Mouse (Mus musculus) ovary, postnatal 14 days (tissue): ENCODE measurements around the gene 2210408I21Rik.

Experiments
- DNase-seq: peaks from one replicate; pipeline ENCODE4 v3.0.0; 2022; ENCODE audit warnings: low spot score

The 2210408I21Rik gene

DNA sequence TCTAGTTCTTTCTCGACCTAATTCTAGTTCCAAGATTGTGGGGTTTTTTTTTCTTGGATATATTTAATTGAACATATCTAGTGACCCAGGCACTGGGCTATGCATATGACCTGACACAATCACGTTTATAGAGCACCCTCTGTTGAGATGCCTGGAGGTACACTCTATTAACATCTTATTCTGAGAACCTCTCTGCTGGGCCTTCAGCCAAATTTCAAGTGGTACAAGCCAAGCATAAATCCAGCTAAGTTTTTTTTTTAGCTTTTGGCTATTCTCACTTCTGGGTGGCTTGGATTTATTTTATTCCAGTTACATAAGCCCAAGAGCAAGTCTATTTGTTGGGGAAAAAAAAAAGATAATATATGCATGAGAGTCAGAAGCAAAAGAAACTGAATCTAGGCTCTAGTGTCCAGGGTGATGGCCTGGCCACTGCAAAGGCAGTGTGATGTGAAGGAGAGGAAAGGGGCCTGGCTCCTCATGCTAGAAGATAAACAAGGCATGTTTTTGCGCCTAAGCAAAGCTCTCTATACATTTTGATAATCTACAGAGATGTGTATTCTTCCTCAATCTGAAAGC lies 139.9 kb downstream of the 2210408I21Rik start:
- no peak for DNase-seq

DNA sequence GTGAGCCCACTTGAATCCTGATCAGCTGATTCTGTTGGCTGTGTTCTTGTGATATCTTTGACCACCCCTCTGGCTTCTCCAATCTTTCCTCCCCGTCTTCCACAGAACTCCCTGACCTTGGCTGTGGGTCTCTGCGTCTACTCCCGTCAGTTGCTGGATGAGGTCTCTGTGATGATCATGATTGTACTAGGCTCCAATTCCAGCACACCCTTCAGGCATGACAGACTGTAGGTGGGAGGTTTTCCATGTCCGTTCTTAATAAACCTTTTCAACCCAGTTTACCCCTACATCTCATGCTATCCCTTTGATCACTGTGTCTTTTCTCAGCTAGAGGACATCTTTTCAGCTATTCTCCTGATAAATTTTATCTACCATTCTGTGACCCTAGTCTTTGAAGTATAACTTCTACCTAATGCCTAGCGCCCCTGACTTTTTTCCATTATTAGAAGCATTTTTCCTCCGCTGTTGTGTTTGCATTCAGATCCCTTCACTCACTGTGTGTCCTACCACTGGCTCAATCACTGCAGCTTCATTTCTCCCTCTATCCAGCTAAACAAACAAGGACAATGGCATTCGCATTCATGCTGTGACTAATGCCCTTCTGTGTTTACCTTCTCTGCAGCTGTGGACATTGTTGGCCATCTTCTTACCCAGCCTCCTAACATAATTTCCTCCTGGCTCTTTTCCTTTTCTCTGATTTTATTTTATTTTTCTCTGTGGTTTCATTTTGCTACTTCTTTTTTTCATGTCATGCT lies 143.5 kb downstream of the 2210408I21Rik start:
- DNase-seq = no peak

- no peak for DNase-seq
These were observed 160.2 kb downstream of the 2210408I21Rik start for GRCm38 (mm10) chr13:77295519-77295918.

- no peak for DNase-seq
These were observed 188.8 kb downstream of the 2210408I21Rik start for GRCm38 (mm10) chr13:77324101-77324500.

- DNase-seq = no peak
These were observed 191.0 kb downstream of the 2210408I21Rik start for GRCm38 (mm10) chr13:77326174-77326959.

DNA sequence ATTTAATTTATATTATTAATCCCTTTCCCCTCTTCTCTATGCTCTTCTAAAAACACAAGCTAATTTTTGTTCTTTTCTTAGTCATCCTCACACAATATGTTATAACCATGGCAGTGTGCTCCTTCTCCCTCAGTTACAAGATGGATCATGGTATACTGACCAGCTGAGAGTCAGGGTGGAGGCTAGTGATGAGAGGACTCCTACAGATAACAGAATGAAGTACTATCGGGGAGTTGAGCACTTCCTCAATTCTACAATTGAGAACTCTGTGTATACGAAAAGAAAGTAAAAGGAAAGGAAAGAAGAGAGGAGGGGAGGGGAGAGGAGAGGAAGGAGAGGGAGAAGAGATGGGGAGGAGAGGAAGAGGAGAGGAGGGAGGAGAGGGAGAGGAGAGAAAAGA lies 206.8 kb downstream of the 2210408I21Rik start:
- no peak for DNase-seq

- DNase-seq = no peak
These were observed 250.2 kb downstream of the 2210408I21Rik start for GRCm38 (mm10) chr13:77385448-77385970.

DNA sequence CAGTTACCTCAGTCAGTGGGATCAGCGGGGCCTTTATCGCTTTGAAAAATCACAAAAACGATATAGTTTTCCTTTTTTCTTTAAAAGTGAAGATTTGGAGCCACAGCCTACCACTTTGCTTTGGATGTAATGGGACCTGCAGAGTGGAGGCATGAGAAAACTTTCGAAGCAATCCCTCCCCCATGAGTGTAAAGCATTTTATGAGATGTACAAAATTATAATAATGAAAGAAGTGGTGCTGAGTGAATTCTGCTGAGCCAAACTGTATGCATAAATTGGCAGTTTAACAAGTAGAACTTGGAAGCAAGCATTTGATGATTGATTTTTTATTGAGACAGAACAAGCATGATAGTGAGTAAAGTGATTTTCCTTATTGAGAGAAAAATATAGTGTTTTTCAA lies 250.7 kb downstream of the 2210408I21Rik start:
- no peak for DNase-seq

- DNase-seq = no peak
These were observed 252.8 kb downstream of the 2210408I21Rik start for GRCm38 (mm10) chr13:77388148-77388547.

GRCm38 (mm10) chr13:77389209-77389608 lies 253.9 kb downstream of the 2210408I21Rik start:
- no peak for DNase-seq

GRCm38 (mm10) chr13:77396374-77396773 lies 261.0 kb downstream of the 2210408I21Rik start:
- DNase-seq = no peak

DNA sequence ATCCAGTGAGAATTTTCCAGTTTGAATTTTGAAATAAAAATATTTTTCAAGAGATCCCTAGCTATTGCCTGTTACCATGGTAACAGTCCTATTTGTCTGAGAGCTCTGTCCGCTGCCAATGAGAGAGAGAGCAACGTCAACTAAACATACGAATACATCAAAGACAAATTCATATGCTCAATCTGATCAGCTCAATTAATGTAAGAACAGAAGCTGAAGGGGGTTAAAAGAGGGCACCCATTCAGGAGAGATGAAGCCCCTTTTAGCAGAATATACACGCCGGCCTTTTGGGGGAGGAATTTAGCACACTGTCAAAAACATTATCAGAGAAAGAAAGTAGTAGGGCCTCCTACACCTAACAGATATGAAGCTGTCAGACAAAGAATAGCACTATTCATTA lies 261.6 kb downstream of the 2210408I21Rik start:
- DNase-seq = no peak

DNA sequence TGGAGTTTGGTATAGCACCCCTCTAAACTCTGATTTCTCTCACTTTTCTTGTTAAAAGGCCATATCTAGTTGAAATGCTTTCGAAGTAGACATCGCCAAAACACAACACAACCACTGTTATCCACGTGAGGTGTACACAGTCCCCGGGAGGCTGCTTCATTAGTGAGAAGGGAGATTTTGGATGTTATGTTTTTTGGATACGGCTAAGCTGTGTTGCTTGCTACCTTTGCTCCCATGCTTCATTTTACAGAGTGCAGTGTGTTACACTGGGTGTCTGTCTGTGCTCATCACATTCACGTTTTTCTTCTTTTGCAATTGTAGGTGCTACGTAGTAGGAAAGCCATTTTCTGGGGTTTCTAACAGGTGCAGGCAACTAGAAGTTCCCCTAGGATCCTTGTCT lies 262.3 kb downstream of the 2210408I21Rik start:
- no peak for DNase-seq

DNA sequence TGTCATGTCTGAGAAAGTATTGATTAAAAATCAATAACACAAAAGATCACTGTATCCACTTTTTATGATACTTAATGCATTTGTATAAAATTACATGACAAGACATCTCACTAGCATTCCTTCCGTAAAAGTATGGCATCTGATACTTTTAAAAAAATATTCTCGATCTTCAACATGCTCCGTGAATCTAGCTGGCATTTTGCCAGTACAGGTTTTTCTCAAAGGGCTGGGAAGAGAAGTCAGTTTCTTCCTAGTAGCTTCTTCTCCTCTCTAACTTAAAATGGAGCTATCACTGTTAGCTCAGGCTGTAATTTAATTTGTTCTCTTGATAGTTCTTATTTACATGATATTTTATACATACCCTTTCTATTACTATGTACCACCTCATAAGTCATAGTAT lies 263.1 kb downstream of the 2210408I21Rik start:
- DNase-seq = no peak

GRCm38 (mm10) chr13:77400762-77401161 lies 265.4 kb downstream of the 2210408I21Rik start:
- no peak for DNase-seq

GRCm38 (mm10) chr13:77408530-77408929 lies 273.2 kb downstream of the 2210408I21Rik start:
- DNase-seq = no peak

GRCm38 (mm10) chr13:77409804-77410203 lies 274.5 kb downstream of the 2210408I21Rik start:
- no peak for DNase-seq

DNA sequence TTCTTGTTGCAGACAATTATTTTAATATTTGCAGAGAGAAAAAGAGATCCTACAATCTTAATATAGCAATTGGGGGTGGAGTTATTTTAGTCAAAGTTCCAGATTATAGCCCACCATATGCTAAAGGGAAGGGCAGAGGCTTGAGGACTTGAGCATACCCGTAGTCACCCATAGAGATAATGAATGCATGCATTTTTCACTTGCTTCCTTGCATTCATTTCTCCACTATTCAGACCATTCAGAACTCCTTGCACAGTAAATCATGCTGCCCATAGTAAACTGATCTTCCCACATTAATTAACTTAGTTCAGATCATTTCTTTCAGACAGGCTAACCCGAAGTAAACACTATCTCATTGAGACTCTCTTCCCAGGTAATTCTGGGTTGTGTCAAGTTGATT lies 277.5 kb downstream of the 2210408I21Rik start:
- no peak for DNase-seq

DNA sequence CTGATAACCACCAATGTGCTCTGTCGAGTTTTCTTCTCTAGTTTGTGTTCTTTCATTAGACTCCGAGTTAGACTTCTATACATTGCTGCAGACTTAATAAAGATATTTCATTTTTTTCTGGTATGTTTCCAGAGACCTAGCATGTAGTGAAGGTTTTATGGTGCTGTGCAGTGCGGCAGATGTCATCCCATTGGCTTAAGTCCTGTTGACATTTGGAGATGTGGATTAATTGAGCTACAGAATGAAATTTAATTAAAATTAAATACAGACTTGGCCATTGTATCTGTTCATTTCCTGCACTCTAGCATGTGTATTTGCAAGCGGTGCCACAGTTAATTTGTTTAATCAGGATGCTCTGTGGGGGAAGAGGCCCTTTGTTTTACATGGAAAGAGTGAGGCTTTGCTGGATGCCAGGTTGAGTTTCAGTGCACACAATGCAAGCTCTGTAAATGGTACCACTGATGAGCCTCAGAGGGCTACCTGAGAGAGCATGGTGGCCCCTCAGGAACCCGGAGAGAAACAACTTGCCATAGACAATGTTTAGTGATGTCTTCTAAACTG lies 314.7 kb downstream of the 2210408I21Rik start:
- no peak for DNase-seq

- DNase-seq = no peak
These were observed 334.8 kb downstream of the 2210408I21Rik start for GRCm38 (mm10) chr13:77470093-77470621.

- no peak for DNase-seq
These were observed 341.1 kb downstream of the 2210408I21Rik start for GRCm38 (mm10) chr13:77476420-77476819.
